Mouse (Mus musculus) liver (tissue): ENCODE data around the gene Vmn1r213.

Experiments
- DNase-seq: peaks from one replicate; pipeline ENCODE4 v3.0.0-alpha.2; 2020; ENCODE audit warnings: mixed read lengths

Gene Vmn1r213

GRCm38 (mm10) chr13:23007356-23007755 is at the start of gene Vmn1r213:
TSS of gene Vmn1r213 (plus strand) at chr13:23007656.
- no peak for DNase-seq

DNA sequence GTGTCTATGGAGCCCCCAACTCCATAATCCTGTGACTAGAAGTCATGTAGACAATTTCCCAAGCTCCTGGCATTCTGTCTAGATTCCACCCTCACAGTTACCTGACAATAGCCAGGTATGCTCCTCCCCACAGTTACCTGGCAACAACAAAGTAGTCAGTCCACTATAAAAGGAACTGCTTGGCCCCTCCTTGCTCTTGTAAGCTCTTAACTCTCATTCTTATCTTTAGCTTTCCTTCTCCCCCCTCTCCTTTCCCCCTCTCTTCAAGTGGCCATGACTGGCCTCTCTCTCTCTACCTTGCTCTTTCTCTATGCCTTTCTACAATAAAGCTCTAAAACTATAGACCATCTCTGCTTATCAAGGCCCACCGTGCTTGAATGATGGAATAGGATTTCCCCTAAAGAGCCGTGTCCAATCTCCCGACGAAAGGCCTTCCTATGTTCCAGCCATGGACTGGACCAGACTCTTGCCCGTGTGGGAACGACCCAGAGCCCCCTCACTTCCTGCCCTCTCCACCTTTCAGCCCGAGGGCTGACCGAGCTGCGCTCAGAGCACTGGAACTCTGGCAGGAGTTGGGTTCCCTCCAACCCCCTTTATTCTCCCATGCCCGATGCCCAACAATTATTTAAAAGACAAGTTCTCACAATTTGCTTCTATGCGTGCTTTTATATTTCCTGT is 17.1 kb upstream of the Vmn1r213 start:
- DNase-seq, result no peak

GRCm38 (mm10) chr13:22992178-22992700 is 15.2 kb upstream of the Vmn1r213 start:
- no peak for DNase-seq

DNA sequence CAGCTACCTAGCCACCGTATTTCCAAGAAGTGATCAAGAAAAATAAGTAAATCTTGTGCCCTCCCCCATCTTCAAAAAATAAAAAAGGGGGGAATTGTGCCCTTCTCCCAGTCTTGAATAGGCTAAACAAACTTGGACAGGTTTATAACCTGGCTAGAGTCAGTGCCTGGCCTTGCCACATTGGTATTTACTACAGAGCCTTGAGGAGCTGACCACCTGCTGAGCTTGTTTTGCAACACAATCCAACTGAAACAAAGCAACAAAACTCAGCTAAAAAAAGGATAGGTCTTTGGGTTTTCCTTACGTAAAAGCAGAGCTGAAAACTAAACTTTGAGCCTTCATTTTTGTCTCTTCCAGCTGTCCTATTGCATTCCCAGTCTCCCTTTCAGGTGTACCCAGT is 14.7 kb upstream of the Vmn1r213 start:
- no peak for DNase-seq

DNA sequence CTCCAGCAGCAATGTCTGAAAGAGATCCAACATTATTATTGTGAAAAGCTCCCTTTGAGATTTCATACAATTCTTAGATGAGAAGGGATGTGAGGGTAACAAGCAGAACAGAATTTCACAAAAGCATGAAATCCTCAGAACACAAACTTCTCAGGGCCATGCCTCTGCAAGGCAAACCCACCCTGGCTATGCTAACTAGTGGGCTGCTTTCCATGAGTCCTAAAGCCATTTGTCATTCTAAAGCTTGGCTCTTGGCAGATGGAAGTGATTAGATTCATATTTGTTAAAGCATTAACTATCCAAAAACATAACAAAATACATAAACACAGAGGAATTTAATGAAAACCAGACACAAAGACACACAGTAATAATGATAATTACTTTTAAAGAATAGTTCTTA is 10.7 kb downstream of the Vmn1r213 start:
- DNase-seq, result no peak

GRCm38 (mm10) chr13:23024812-23025211 is 17.4 kb downstream of the Vmn1r213 start:
- no peak for DNase-seq

DNA sequence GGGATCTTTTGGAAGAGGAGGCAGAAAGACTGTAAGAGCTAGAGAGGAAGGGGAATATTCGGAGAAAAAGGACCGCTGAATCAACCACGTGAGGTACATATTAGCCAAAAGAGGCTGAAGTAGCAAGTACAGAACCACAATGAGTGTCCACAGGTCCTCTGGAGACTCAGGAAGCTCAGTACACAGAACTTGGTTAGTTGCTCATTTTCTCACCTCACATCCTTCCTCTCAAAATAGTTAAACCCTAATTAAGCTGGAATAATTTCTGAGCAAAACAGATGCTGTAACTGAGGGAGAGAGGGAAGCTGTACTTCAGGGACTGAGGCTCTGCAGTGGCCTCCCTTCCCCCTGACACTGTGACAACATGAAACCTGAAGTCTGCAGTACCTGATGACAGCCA is 22.7 kb downstream of the Vmn1r213 start, which contains the start of gene Vmn1r214:
Gene Vmn1r214, plus strand, starts transcription at position 301 of the 400 bp plus-strand sequence.
- DNase-seq, result no peak

GRCm38 (mm10) chr13:23057778-23058177 is 50.3 kb downstream of the Vmn1r213 start:
- no peak for DNase-seq
